Mouse (Mus musculus) layer of hippocampus, postnatal 36 days (tissue): ENCODE measurements at regions not wholly inside any gene's neighbourhood (a gene's known extent, or its start where the extent isn't known, plus 50 kb on each side); places are given as distances from the start of the nearest gene placed in this dataset.

ENCODE experiments used
- microRNA-seq, 2 experiments: library from miRNA; unstranded; fragments of <30 nt; microRNA quantifications; one replicate each; pipeline ENCODE4 v1.2.0; 2021

Small RNA genes lying in the stretch of these regions (microRNA-seq; reads per million reads assigned to microRNA genes)
- 0 reads per million in 2 experiments for gene Gm22802
